Mouse (Mus musculus) adrenal gland, postnatal 14 days (tissue): ENCODE results near the gene Neurl1a. TPM values are rescaled to one million over a fixed set of nuclear protein-coding genes. Genes with fewer than 3 reads are reported as not detected.
"Not testable (repeated sequence)": the region's sequence is repeated elsewhere in the genome, so short reads cannot be mapped to it uniquely, and the experiment has no call there.

Experiments
- DNase-seq: peaks from one replicate; pipeline ENCODE4 v3.0.0; 2021; ENCODE audit warnings: mixed read lengths
- long read RNA-seq, 2 experiments: library from polyadenylated mRNA; stranded (forward); transcript quantifications; one replicate each; pipeline ENCODE4 v2.0.0; 2021
- total RNA-seq: library from RNA; stranded (reverse); gene quantifications from 2 replicates; pipeline ENCODE4 v1.2.3, GENCODE M21; 2021

Gene Neurl1a
- 15.3 and 16.0 TPM in 2 replicates for total RNA-seq
- long read RNA-seq, experiment 1, full-length matches to known transcripts = 11 of 23 reads
- long read RNA-seq, experiment 1, partial matches to known transcripts = 11 of 23 reads
- long read RNA-seq, experiment 1, other reads (novel, unspliced or antisense) = 1 of 23 reads
- long read RNA-seq, experiment 2, full-length matches to known transcripts = 11 of 20 reads
- long read RNA-seq, experiment 2, partial matches to known transcripts = 7 of 20 reads
- long read RNA-seq, experiment 2, other reads (novel, unspliced or antisense) = 2 of 20 reads

DNA sequence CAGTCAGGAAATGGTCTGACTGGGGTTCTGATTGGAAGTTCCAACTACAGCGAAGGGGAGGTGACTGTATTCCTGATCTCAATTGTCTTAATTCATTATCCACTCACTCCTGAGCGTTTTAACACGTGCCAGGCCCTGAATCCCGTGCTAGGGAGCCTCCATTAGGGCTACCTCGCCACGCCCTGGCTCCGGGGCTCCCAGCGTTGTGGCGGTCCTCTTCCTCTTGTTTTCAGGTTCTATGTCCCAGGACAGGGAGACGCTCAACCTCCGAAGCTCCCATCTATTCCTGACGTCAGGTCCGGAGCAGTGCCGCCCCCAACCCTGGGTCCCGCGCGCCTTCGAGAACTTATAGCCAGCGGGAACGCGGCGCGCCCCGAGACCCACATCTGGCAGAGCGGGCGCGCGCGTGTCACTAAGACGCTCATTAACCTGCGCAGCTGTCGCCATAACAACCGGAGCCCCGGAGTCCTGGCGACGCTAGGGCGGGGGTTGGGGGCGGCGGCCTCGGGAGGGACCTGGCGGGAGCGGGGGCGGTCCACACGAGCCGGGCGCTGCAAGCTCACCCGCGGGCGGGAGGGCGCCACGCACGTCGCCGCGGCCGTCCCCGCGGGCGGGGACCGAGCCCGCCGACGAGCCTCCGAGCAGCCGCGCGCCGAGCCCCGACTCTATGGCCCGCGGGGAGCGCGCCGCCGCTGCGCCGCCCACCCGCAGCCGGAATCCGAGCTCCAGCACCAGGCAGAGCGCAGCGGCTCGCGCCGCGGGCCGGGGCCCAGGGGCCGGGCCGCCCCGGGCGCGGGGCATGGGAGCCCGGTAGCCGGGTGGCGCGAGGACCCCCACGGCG is at the start of gene Neurl1a:
Gene Neurl1a, plus strand, starts transcription at position 390 of the 841 bp plus-strand sequence.
- DNase-seq = peak; percentile 78

- no peak for DNase-seq
Observed at GRCm38 (mm10) chr19:47128835-47129234, 49.8 kb upstream of the Neurl1a start.

GRCm38 (mm10) chr19:47130551-47131125 is 48.0 kb upstream of the Neurl1a start:
- peak; percentile 30 for DNase-seq

- DNase-seq = no peak
Observed at GRCm38 (mm10) chr19:47133161-47133560, 45.5 kb upstream of the Neurl1a start.

GRCm38 (mm10) chr19:47135568-47135967 is 43.1 kb upstream of the Neurl1a start:
- no peak for DNase-seq

DNA sequence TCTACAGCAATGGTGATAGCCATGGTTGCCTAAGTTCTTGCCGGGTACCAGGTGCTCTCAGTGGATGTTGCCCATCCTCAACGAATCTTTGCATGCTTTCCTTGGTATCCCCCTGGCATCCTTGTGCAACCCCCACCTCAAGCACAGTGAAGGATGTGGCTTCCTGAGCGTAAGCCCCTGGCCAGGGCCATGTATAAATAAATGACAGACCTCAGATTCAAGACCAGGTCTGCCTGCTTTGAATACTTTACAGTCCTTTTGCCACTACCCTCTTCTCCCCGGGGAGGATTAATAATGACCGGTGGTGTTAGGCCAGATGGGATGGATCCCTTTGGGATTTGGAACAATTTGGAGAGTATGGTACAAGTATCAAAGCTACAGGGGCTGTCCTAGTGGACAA is 42.5 kb upstream of the Neurl1a start:
- DNase-seq = no peak

DNA sequence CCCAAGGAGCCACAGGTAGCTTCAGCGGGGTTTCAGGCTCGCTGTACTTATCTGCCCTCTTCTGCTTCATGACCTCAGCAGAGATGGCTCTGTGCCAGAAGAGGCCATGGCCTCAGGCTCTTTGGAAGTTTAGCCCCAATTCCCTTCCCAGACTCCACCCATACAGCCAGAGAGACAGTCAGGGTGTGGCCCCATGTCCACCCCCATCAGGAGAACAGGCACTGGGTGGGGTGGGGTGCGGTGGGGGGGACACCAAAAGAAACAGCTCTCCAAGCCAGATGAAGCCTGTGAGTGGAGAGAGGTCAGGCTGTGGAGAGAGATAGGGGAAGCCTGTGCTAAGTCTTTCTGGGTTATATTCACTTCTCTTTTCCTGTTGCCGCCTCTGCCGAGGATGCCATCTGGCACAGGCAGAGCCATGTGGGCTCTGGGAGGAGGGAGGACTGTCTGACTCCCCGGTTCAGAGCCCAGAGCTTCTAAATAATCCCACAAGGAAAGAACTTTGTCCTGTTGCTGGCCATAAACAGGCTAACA is 41.5 kb upstream of the Neurl1a start:
- DNase-seq = peak; percentile 65

GRCm38 (mm10) chr19:47137771-47138421 is 40.7 kb upstream of the Neurl1a start, which contains the start of gene Calhm2:
TSS of gene Calhm2 (minus strand) at chr19:47138294.
- peak; percentile 74 for DNase-seq

- not testable (repeated sequence) for DNase-seq
Observed at GRCm38 (mm10) chr19:47139611-47140010, 39.0 kb upstream of the Neurl1a start.

GRCm38 (mm10) chr19:47142438-47142837 is 36.2 kb upstream of the Neurl1a start:
- no peak for DNase-seq

- DNase-seq = no peak
Observed at GRCm38 (mm10) chr19:47144154-47144553, 34.5 kb upstream of the Neurl1a start, which contains the start of gene Calhm1. TSS of gene Calhm1 (minus strand) at chr19:47144254.

GRCm38 (mm10) chr19:47148267-47148847 is 30.3 kb upstream of the Neurl1a start:
- DNase-seq = no peak

DNA sequence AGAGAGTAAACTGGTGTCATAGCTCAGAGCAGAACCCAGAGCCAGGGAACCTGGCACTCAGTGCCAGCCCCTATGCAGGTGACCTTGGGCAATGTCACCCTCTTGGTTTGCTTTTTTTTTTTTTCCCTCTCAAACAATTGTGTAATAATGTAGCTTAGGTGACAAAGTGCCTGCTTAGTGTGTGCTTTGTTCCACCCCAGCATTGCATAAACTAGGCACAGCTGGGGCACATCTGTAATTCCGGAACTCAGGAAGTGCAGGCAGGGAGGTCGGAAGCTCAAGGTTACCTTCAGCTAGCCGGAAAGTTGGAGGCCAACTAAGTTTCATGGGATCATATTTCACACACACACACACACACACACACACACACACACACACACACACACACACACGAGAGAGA is 28.8 kb upstream of the Neurl1a start:
- DNase-seq = peak; percentile 56

DNA sequence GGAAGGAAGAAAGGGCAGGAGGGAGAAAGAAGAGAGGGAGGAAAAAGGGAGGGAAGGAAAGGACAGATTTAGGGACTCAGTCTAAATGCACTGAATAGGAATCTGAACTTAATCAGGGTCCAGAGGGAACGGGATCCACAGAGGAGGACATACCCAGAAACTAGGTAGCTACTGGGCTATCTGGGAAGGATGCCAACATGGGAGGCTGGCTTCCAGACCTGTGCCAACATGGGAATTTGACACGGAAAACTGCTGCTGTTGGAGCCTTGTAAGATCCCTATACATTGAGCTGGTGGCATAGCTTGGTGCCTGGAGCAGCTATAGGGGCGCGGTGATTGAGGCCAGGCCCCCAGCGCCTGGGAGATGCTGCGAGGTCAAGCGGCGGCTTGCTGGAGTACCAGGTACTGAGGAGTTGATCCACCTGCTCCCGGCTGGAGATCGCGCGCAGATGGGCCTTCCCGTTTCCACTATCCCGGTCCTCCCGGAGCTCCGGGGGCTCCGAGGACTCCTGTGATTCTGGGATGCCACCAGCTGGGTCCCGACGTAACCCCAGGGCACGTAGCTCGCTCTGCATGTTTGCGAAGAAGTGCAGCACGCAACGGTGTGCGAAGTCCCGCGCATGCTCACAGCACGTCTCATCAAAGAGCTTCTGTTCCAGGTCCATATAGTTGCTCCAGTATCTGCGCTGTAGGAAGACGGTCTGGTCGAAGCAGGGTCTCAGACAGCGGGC is 27.1 kb upstream of the Neurl1a start:
- DNase-seq = no peak

GRCm38 (mm10) chr19:47152062-47152369 is 26.6 kb upstream of the Neurl1a start:
- DNase-seq = no peak

DNA sequence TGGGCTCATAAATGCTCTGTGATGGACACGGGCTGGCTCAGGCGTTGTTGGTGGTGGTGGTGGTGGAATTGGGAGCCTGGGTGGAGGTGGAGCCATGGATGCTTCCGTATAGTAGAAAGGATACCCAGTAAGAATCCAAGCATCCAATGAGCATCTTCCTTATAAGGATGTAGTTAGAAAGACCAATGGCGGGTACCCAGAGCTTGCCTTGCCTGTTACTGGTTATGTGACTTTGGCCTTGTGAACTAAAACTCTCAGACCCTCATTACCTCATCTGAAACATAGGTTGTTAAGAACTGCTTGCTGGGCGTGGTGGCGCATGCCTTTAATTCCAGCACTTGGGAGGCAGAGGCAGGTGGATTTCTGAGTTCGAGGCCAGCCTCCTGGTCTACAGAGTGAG is 24.9 kb upstream of the Neurl1a start:
- DNase-seq = no peak

- no peak for DNase-seq
Observed at GRCm38 (mm10) chr19:47157664-47158063, 21.0 kb upstream of the Neurl1a start, which contains the start of gene Calhm3. TSS of gene Calhm3 (minus strand) at chr19:47157764.

- no peak for DNase-seq
Observed at GRCm38 (mm10) chr19:47161669-47162068, 17.0 kb upstream of the Neurl1a start.

DNA sequence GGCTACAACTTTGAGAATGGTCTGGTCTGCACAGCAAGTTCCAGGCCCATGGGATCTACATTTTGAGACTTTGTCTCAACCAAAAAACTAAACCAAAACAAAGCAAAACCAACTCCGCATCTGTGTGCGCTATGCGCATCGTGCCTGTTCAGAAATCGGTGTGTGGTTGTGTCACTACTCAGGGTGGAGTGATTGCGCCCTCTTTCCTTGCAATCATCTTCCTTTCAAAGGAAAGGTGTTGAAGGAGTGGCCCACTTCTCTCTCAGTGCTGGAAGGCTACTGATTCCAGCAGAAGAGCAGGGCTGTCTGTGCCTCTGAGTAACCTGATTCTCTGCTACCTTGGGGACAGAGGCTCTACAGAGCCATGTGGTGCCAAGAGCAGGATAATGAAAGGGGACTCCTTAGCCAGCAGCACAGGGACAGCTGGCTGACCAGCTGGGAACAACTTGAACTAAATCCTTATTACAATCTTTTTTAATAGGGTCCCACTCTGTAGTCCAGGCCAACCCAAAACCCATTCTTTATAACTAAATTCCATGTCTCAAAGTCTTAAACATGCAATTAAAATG is 15.4 kb upstream of the Neurl1a start:
- no peak for DNase-seq

- DNase-seq = no peak
Observed at GRCm38 (mm10) chr19:47166758-47167157, 11.9 kb upstream of the Neurl1a start.
